Comparison of ENCODE assay signal across 13 mouse cellular contexts in genomic region chr7:136480641-136481202, GRCm38 (mm10).
A peak's percentile ranks its signal among the peaks of the same experiment; 100 is the strongest.
DNase-seq lines count a peak whose midpoint lies in the region; ATAC-seq lines count a peak whose summit lies in the region.
"Had no signal": no experiment of that assay in that cellular context is flagged by ENCODE, and none has a peak within 500 bp of the region (broad histone marks: within the 10 kb centered on the region; RNA-seq: fewer than 3 reads in every experiment).

No protein-coding gene starts in this region.

- H3K9me3 ChIP-seq in heart, embryonic 12.5 days (replicated peaks), result no peaks in the 10 kb centered on the region
- no peaks in the 10 kb centered on the region for H3K9me3 ChIP-seq in intestine, embryonic 16.5 days (ENCODE audit: control insufficient read depth, low read length)
- H3K9me3 ChIP-seq: embryonic facial prominence, embryonic 12.5 days; neural tube, embryonic 13.5 days had no signal

- H3K4me3 ChIP-seq in heart, embryonic 12.5 days, result no peak overlapping the region
- no peak overlapping the region for H3K4me3 ChIP-seq in intestine, embryonic 16.5 days (ENCODE audit: low read length)
- H3K4me3 ChIP-seq: embryonic facial prominence, embryonic 12.5 days; layer of hippocampus, adult 2 months; neural tube, embryonic 13.5 days had no signal

- no peaks in the 10 kb centered on the region for H3K36me3 ChIP-seq in heart, embryonic 12.5 days
- H3K36me3 ChIP-seq in intestine, embryonic 16.5 days (ENCODE audit: control insufficient read depth, insufficient read depth, low read length), result no peaks in the 10 kb centered on the region
- H3K36me3 ChIP-seq: embryonic facial prominence, embryonic 12.5 days; neural tube, embryonic 13.5 days had no signal

- no peak overlapping the region for H3K27ac ChIP-seq in heart, embryonic 12.5 days (ENCODE audit: poor library complexity, severe bottlenecking)
- H3K27ac ChIP-seq in intestine, embryonic 16.5 days (ENCODE audit: low read length), result no peak overlapping the region
- H3K27ac ChIP-seq: embryonic facial prominence, embryonic 12.5 days; layer of hippocampus, adult 2 months; neural tube, embryonic 13.5 days had no signal

- intact Hi-C loops in left cerebral cortex, postnatal 14 days (cut with DNase I), result no loop called here

- WGBS in heart, embryonic 12.5 days, result 40% methylated on average over 13 of the region's 13 CpGs
- 67% methylated on average over 13 of the region's 13 CpGs for WGBS in intestine, embryonic 16.5 days

- H3K27me3 ChIP-seq in heart, embryonic 12.5 days (replicated peaks), result peaks cover 14% of the 10 kb centered on the region
- H3K27me3 ChIP-seq in intestine, embryonic 16.5 days (replicated peaks; ENCODE audit: control insufficient read depth, insufficient read depth, low read length), result no peaks in the 10 kb centered on the region
- H3K27me3 ChIP-seq: embryonic facial prominence, embryonic 12.5 days had no signal

- ATAC-seq in heart, embryonic 12.5 days (ENCODE audit: insufficient number of reproducible peaks, low FRiP score), result no peak
- ATAC-seq in intestine, embryonic 16.5 days, result no peak

- peaks cover 4% of the 10 kb centered on the region for H3K4me1 ChIP-seq in heart, embryonic 12.5 days (replicated peaks)
- no peaks in the 10 kb centered on the region for H3K4me1 ChIP-seq in intestine, embryonic 16.5 days (ENCODE audit: control insufficient read depth, insufficient read depth, low read length)

- no peak overlapping the region for H3K4me2 ChIP-seq in heart, embryonic 12.5 days
- no peak overlapping the region for H3K4me2 ChIP-seq in intestine, embryonic 16.5 days (ENCODE audit: low read depth, low read length)
- H3K4me2 ChIP-seq: embryonic facial prominence, embryonic 12.5 days; neural tube, embryonic 13.5 days had no signal

- H3K9ac ChIP-seq in heart, embryonic 12.5 days, result no peak overlapping the region
- H3K9ac ChIP-seq in intestine, embryonic 16.5 days (ENCODE audit: low read depth, low read length), result no peak overlapping the region
- H3K9ac ChIP-seq: embryonic facial prominence, embryonic 12.5 days; neural tube, embryonic 13.5 days had no signal

- peak; percentile 97 for DNase-seq in heart, adult 11 months
- peak; percentile 36 for DNase-seq in Muller cell, postnatal 12 days (ENCODE audit: inconsistent ontology term)
- peak; percentile 62 for DNase-seq in heart, adult 8-10 months (ENCODE audit: low spot score)
- peak; percentile 62 for DNase-seq in heart, postnatal 4 days
- DNase-seq in left cerebral cortex, postnatal 14 days (ENCODE audit: low spot score in 2 of 2), result no peak
- no peak for DNase-seq in thymus, postnatal 14 days
- DNase-seq: cerebellum, adult 9-11 months; thymus, postnatal 25 days had no signal

Comparison
In these comparisons a context has a peak if more than half of its experiments do, and no peak if none do; other contexts are left out.
1. DNase-seq: peak in heart, adult 11 months (single experiment), Muller cell, postnatal 12 days (single experiment), heart, adult 8-10 months (single experiment) and heart, postnatal 4 days (single experiment); none in left cerebral cortex, postnatal 14 days (0 of 2) and thymus, postnatal 14 days (single experiment).